Mouse (Mus musculus) C2C12 (cell line): ENCODE measurements at regions not wholly inside any gene's neighbourhood (a gene's known extent, or its start where the extent isn't known, plus 50 kb on each side); places are given as distances from the start of the nearest gene placed in this dataset.

ENCODE experiments used
- CTCF ChIP-seq: IDR thresholded peaks from one replicate; pipeline ENCODE4 v1.5.1; 2011; ENCODE audit not compliant: control insufficient read depth, insufficient read depth, insufficient read length
- FOSL1 ChIP-seq: IDR thresholded peaks from one replicate; pipeline ENCODE4 v1.8.0; 2011; ENCODE audit warnings: mild to moderate bottlenecking, low read length; ENCODE audit not compliant: poor library complexity, insufficient read depth, severe bottlenecking
- USF1 ChIP-seq: IDR thresholded peaks from one replicate; pipeline ENCODE4 v1.6.1; 2011; ENCODE audit warnings: low read depth, mild to moderate bottlenecking, control low read depth, moderate library complexity

GRCm38 (mm10) chr9:61189295-61189694 lies 182.9 kb upstream of the Tle3 start:
- no peak for TF ChIP-seq CTCF
- TF ChIP-seq FOSL1, result no peak
- no peak for TF ChIP-seq USF1
